Mouse (Mus musculus): ENCODE measurements around the gene Kcna4.

DNA sequence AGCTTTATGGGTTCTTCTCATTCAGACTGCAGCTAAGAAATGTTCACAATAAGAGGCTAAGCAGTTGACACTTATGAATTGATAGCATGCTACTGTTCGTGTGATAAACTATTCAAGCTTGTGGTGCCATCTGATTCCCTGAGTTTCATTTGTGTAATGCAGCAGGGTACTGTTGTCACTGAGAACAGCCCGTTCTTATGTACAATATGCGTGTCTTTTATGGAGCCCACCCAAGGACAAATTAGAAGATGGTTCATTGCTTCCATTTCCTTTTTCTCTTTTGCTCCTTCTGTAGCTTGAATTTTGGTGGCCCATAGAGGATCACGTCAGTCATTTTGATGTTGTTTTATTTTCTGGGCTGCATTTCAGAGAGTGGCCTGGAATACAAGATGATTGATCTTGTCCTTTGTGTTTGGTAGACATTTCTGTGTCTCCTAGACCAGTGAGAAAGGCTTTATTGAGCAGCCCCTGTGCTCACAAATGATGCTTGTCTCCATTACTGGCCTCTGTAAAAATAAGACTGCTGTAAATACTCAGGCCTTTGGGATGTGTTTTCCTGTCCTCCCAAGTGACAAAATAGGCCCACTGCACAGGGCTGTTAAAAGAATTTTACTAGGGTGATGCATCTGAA, 31.3 kb downstream of the Kcna4 start:
- TF ChIP-seq CTCF (IDR thresholded peaks at IDR 0.05; ENCODE audit: low read depth) (no peak), EP300 (optimal IDR thresholded peaks at IDR 0.05) (no peak)
